Mouse (Mus musculus) midbrain, embryonic 15.5 days (tissue): ENCODE measurements around the gene Pds5b. TPM values are rescaled to one million over a fixed set of nuclear protein-coding genes. Genes with fewer than 3 reads are reported as not detected.
"Not testable (repeated sequence)": the region's sequence is repeated elsewhere in the genome, so short reads cannot be mapped to it uniquely, and the experiment has no call there.

Source experiments
- ATAC-seq: fragments of 200-750 bp; cut with Nextera tagmentation; replicated peaks from 2 replicates; pipeline ENCODE4 v1.8.0; 2017; ENCODE audit warnings: moderate TSS enrichment
- H3K27ac ChIP-seq: fragments of 300-500 bp; sonication (generic); 2 replicates; pipeline ENCODE4 v1.5.1; 2015; ENCODE audit warnings: mild to moderate bottlenecking, inconsistent platforms
- H3K27me3 ChIP-seq: fragments of 300-500 bp; sonication (generic); replicated peaks from 2 replicates; pipeline ENCODE4 v1.6.1; 2015; ENCODE audit warnings: inconsistent platforms
- H3K36me3 ChIP-seq: fragments of 300-500 bp; sonication (generic); replicated peaks from 2 replicates; pipeline ENCODE4 v1.6.1; 2015; ENCODE audit warnings: inconsistent platforms
- H3K4me1 ChIP-seq: fragments of 300-500 bp; sonication (generic); 2 replicates; pipeline ENCODE4 v1.6.1; 2015; ENCODE audit warnings: inconsistent platforms
- H3K4me2 ChIP-seq: fragments of 300-500 bp; sonication (generic); 2 replicates; pipeline ENCODE4 v1.6.1; 2015; ENCODE audit warnings: inconsistent platforms, mild to moderate bottlenecking, moderate library complexity
- H3K4me3 ChIP-seq: fragments of 300-500 bp; sonication (generic); 2 replicates; pipeline ENCODE4 v1.5.1; 2015; ENCODE audit warnings: mild to moderate bottlenecking, inconsistent platforms
- H3K9ac ChIP-seq: fragments of 300-500 bp; sonication (generic); 2 replicates; pipeline ENCODE4 v1.6.1; 2015; ENCODE audit warnings: mild to moderate bottlenecking, inconsistent platforms
- H3K9me3 ChIP-seq: fragments of 300-500 bp; sonication (generic); 2 replicates; pipeline ENCODE4 v1.6.1; 2016; ENCODE audit warnings: inconsistent platforms
- WGBS: fragments of 180-500 bp; shearing (Covaris S2); methylation state at CpG from one replicate; pipeline ENCODE4 v1.1.7; 2015; ENCODE audit warnings: mixed read lengths; 5-methylcytosine and 5-hydroxymethylcytosine counted together
- polyA plus RNA-seq: library from polyadenylated mRNA; unstranded; fragments of >200 nt; fragmentation: Nextera tagmentation; extraction: Ambion mirVana; gene quantifications from 2 replicates; pipeline ENCODE4 v1.2.1, GENCODE M21; 2015

Gene Pds5b
- polyA plus RNA-seq, 1 experiment from 2014 or later = 32.5 TPM

DNA sequence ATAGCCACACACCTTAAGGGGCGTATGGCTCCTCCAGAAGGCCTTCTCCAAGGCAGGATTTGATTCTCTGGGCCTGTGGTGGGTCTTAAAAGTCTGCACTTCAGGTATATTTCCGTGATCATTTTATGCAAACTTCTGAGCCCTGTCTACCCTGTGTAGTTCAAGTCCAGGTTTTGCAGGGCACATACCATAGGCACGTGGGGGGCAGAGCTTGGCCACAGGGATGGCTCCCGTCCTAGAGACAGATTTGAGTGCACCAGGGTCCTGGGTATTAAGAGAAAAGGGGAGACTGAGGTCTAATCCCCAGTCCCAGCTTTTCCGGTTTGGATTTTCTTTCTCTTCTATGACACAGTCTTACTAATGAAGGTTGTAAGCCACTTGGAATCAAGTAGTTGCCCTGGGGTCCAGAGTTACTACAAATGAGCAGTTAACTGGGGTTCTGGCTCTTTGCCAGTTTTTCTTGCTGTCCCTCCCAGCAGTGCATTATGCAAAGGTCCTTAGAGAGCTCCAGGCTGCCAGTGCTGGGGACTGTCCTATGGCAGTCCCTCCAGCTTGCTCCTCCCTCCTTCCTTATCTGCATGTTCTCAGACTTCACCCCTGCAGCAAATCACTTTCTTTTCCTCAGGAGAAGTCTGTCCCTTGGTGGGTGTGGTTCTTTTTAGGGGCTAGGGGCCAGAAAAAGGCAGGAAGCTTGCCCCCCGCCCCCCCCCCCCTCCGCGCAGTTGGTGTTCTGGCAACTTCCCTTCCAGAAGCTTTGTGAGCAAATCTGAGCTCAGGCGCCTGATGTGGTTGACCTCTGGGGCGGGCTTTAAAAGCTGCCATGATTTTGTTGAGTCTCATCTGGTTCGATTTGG lies 166.4 kb downstream of the Pds5b start:
- H3K27me3 ChIP-seq = no peaks in the 10 kb centered on the region
- no peak overlapping the region for H3K4me3 ChIP-seq
- H3K4me1 ChIP-seq = no peaks in the 10 kb centered on the region; the same call in 1 of the 2 replicates
- 40% methylated on average over 11 of the region's 11 CpGs for WGBS
- no peak overlapping the region for H3K9ac ChIP-seq
- no peak overlapping the region for H3K4me2 ChIP-seq
- H3K36me3 ChIP-seq = no peaks in the 10 kb centered on the region
- H3K27ac ChIP-seq = peak overlapping the region; percentile 4; the same call in 1 of the 2 replicates
- H3K9me3 ChIP-seq = 0 out of 2 replicates have a peak, but pooled peaks cover 2% of the 10 kb centered on the region
- peak; percentile 79 for ATAC-seq

DNA sequence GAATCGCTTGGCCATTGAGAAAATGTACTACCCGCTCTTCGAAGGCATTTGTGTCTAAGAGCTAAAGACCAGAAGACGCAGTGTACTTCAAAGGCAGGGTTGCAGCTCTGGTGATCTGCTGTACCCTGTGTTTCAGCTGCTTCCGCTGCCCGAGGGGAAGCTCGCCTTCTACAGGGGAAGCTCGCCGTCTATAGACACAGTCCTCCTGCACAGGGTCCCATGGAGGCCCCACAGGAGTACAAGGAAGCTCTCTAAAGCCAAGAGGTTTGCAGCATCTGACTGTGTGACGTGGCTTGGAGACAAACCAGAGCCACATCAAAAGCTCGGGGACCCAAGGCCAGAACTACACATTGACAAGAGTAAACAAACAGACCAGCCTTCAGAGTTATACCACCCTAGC lies 167.1 kb downstream of the Pds5b start:
- 0 out of 2 replicates have a peak overlapping the region, but pooled peaks have one; percentile 4 for H3K27ac ChIP-seq
- WGBS = 69% methylated on average over 11 of the region's 11 CpGs
- no peak for ATAC-seq

DNA sequence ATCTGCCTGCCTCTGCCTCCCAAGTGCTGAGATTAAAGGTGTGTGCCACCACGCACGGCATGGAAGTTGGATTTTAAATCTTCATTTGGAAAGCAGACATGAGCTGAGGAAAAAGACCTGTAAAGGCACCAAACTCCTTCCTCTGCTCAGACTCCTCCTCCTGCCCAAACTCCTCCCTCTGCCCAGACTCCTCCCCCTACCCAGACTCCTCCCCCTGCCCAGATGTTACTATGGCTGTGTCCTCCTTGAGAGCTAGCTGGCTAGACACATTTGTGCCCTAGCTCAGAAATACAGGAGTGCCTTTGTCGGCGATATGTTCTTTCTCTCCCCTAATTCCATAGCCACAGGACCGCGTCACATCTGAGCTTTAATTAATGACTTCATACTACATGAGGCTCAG lies 172.4 kb downstream of the Pds5b start:
- WGBS = 96% methylated on average over 6 of the region's 6 CpGs
- ATAC-seq = no peak
- H3K27me3 ChIP-seq = no peaks in the 10 kb centered on the region
- no peaks in the 10 kb centered on the region for H3K36me3 ChIP-seq
- no peak overlapping the region for H3K4me2 ChIP-seq
- H3K4me3 ChIP-seq = no peak overlapping the region
- H3K9me3 ChIP-seq = no peaks in the 10 kb centered on the region
- no peak overlapping the region for H3K9ac ChIP-seq
- no peak overlapping the region for H3K27ac ChIP-seq
- H3K4me1 ChIP-seq = no peaks in the 10 kb centered on the region

More for the DNA sequence above, 167.1 kb downstream of the Pds5b start:
- 0 out of 2 replicates have a peak, but pooled peaks cover 2% of the 10 kb centered on the region for H3K9me3 ChIP-seq
- H3K9ac ChIP-seq = no peak overlapping the region
- H3K4me3 ChIP-seq = no peak overlapping the region
- no peak overlapping the region for H3K4me2 ChIP-seq
- H3K4me1 ChIP-seq = no peaks in the 10 kb centered on the region; the same call in 1 of the 2 replicates
- H3K36me3 ChIP-seq = no peaks in the 10 kb centered on the region
- no peaks in the 10 kb centered on the region for H3K27me3 ChIP-seq

DNA sequence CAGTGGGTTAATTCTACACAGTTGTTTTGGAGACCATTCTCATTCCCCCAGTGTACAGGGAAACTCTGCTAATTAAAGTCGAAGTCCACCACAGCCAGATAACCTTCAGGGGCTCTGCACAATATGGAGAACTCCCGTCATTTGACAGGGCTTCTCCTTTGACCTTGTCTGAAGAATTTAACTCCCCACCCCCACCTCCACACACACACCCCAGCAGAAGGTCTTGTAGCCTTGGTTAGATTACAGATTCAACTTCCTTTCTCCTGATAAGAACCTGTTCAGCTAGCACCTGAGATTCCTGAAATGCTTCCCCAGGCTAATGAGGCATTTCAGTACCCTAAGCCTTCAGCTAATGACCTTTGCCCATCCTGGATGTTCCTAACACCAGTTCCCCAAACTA lies 177.3 kb downstream of the Pds5b start:
- 67% methylated on average over 2 of the region's 2 CpGs for WGBS
- no peak for ATAC-seq
- H3K4me1 ChIP-seq = no peaks in the 10 kb centered on the region
- H3K9ac ChIP-seq = no peak overlapping the region
- H3K4me2 ChIP-seq = no peak overlapping the region
- H3K4me3 ChIP-seq = no peak overlapping the region
- no peak overlapping the region for H3K27ac ChIP-seq
- H3K9me3 ChIP-seq = no peaks in the 10 kb centered on the region
- H3K36me3 ChIP-seq = no peaks in the 10 kb centered on the region
- no peaks in the 10 kb centered on the region for H3K27me3 ChIP-seq

DNA sequence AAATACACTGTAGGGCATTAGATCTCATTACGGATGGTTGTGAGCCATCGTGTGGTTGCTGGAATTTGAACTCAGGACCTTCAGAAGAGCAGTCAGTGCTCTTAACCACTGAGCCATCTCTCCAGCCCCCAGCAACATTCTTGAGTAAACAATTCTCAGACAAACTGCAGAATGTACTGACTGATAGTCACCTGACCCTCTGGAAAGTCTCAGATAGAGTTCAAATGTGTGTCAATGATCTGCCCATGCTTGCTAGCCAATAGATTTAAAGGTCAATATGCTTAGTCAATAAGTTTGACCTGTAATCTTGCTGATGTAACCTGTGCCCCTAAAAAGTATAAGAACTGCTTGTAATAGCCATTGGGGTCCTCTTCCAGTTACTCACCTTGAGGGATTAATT lies 178.6 kb downstream of the Pds5b start:
- WGBS = 84% methylated on average over 2 of the region's 2 CpGs
- not testable (repeated sequence) for H3K9me3 ChIP-seq, H3K4me2 ChIP-seq, H3K36me3 ChIP-seq, ATAC-seq, H3K27ac ChIP-seq, H3K4me1 ChIP-seq, H3K27me3 ChIP-seq, H3K9ac ChIP-seq, H3K4me3 ChIP-seq

DNA sequence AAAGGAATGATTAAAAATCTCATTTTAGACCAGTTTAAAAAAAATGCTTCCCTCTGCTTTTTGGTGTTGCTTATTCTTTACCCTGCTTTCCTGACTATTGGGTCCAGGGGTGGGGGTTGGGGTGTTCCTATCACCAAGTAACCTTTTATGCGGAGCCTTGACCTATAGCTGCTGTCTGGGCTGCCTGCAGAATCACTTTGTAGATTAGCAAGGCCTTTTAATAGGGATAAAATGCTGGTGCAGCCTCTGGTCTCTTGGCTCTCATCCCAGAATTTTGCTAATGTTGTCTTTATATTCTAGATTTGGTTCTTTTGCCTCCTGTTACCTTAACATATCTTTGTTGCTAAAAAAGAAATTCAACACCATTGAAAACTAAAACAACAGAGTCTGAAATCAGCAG lies 181.0 kb downstream of the Pds5b start:
- H3K4me3 ChIP-seq = no peak overlapping the region
- no peak overlapping the region for H3K27ac ChIP-seq
- H3K27me3 ChIP-seq = no peaks in the 10 kb centered on the region
- H3K9ac ChIP-seq = no peak overlapping the region
- no peak for ATAC-seq
- WGBS = 40% methylated on average over 1 of the region's 1 CpGs
- no peaks in the 10 kb centered on the region for H3K4me1 ChIP-seq
- H3K4me2 ChIP-seq = no peak overlapping the region
- no peaks in the 10 kb centered on the region for H3K9me3 ChIP-seq
- no peaks in the 10 kb centered on the region for H3K36me3 ChIP-seq

DNA sequence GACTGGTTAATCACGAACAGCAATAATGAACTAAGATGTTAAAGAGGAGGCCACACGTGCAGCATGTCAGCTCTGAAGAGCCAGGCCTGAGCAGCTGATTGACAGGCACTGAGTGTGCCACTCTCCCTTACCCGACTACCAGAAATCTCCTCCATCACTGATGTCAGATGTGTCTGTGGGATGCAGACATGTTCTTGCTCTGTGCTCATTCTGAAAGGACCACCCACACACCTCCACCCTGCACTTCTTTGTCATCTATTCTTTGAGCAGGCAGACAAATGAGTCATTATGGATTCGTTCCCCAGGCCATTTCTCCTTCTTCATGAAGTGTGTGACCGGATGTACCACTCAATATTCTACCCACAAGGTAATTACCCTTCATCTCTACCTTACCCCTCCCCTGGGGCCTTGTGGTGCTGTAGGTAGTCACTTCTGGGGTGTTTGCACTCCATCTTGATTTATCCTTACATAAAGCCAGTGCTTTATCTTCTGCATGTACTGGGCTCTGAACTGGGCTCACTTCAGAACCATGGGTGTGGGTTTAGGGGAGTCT lies 186.2 kb downstream of the Pds5b start:
- Histone ChIP-seq H3K36me3 (no peaks in the 10 kb centered on the region), H3K4me3 (no peak overlapping the region), H3K4me1 (no peaks in the 10 kb centered on the region), H3K27me3 (no peaks in the 10 kb centered on the region), H3K27ac (no peak overlapping the region), H3K4me2 (no peak overlapping the region), H3K9me3 (no peaks in the 10 kb centered on the region), H3K9ac (no peak overlapping the region)
- ATAC-seq = no peak
- 59% methylated on average over 5 of the region's 5 CpGs for WGBS

Other genes starting within 250 kb of the Pds5b start
- gene Zar1l, start 155.6 kb upstream of the Pds5b start, polyA plus RNA-seq = not detected in 2 replicates
- 11.9 and 14.5 TPM in 2 replicates for gene Brca2, start 151.1 kb upstream of the Pds5b start, polyA plus RNA-seq
- 14.5 and 16.7 TPM in 2 replicates for gene N4bp2l1, start 76.6 kb upstream of the Pds5b start, polyA plus RNA-seq
- gene N4bp2l2, start 7.6 kb upstream of the Pds5b start, polyA plus RNA-seq = 26.9 and 27.3 TPM in 2 replicates